Mouse (Mus musculus) skeletal muscle tissue, adult 2 months (tissue): ENCODE data around the gene Olfr466.

ENCODE experiments used
- DNase-seq: peaks from one replicate; pipeline ENCODE4 v3.0.0-alpha.2; 2012; ENCODE audit warnings: low read depth, low spot score

The Olfr466 gene

DNA sequence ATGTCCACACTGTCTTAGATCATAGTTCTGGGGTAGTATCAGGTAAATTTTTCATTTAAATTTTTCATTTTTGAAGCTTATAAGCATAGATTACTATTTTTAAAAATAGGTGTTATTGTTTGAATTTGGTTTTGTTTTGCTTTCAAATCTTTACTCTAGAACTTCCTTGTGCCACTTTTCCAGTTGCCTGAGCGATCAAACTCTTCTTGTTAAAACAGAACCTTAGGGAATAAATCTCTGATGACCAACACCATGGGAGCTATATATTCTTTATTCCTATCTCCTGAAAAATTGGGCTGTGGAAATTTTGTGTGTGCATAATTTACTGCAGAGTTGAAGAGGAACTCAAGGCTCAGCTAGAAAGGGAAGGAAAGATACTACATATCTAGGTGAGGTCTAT lies at the start of gene Olfr466:
TSS of gene Olfr466 (plus strand) at position 301 of the 400 bp plus-strand sequence.
- DNase-seq = no peak

DNA sequence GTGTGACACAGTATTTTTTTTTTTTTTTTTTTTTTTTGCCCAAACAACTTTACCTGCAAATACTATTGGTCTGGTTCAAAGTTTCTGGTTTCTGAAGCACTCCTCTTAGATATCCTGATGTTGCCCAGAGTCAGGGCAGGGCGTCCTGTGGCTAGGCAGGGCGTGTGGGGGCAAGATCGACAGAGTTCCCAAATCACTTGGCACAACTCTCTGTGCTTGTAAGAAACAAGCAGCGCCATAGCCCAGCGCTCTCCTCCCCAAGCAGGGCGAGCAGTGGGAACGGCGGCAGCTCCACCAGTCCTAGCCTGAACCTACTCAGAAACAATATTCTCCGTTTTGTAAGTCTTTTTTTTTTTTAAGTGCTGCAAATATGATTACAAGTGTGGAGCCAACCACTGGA lies 49.4 kb upstream of the Olfr466 start:
- no peak for DNase-seq

DNA sequence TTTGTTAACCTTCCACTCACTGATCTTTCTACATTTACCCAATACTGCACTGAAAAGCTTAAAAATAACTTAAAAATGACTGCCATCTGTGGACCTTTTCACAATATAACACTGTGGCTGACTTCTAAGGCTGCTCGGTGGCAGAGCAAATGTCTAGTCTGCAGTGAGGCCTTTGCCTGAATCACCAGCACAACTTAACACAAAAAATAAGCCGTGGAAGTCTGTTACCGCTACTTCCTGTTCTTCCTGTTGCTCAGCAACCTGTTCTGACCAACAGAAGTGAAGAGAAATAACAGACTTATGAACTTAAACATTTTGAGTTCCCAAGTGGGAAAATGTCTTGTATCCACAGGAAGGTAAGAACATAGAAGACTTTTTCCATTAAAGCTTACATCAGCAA lies 48.8 kb upstream of the Olfr466 start:
- DNase-seq = no peak

DNA sequence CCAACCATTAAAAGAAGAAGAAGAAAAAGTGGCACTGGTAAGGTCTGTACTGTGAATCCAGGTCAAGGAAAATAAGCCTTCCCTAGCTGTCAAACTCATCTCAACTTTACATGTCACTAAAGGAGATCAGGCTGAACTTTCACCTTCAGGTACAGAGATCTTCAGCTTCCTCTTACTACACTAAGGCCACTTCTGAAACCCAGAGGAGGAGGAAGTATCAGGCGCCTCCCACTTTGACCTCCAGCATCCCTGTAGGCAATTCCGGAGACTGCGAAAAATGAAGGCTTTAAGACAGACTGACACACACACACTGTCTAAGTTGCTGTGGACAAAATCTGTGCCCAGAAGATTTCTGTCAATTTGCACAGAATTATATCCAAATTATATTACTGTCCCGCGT lies 38.1 kb upstream of the Olfr466 start:
- DNase-seq = no peak

DNA sequence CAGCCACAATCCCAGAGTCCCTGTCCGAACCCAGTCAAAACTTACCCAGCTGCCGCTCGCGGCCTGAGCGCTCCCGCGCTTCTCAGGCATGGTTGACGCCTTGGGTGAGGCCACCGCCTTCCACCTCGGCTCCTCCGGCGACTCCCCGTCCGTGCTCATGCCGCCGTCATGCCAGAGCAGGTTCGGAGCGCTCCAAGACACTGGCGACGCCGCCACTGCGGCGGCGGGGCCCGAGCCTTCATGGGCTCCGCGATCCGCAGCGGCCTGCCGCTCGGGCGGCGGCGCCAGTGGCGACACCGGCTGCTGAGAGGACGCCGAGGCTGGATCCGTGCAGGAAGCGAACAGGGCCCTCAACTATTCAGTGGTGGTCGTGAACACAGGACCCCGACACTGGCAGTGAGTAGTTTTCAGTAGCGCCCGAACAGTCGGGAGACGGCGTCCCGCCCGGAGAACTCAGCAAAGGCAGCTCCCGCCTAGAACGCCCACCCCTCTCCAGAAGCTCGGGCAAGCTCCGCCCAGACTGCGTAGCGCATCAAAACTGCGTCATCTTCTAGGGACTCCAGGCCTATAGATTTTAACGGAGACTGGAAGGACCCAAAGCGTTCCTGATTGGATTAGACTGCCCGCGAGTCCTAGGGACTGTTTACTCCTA lies 37.5 kb upstream of the Olfr466 start, which contains the start of gene Mfsd14b:
TSS of gene Mfsd14b (minus strand) at position 517 of the 652 bp plus-strand sequence.
- DNase-seq = peak; percentile 78

DNA sequence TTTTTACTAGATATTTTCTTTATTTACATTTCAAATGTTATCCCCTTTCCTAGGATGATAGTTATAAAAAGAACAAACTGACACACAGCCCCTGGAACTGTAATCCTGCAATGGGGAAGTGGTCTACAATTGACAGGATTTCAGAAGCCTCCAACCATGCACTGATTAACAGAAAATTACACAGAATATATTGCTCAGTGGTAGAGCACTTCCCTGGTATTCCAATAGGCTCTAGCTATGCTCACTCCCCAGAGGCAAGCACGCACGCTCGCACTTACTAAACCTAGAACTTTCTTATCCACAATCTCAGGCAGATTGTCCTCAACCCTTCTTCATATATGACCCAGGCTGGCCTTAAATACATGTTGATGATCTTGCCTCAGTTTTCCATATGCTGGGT lies 36.8 kb upstream of the Olfr466 start:
- no peak for DNase-seq

DNA sequence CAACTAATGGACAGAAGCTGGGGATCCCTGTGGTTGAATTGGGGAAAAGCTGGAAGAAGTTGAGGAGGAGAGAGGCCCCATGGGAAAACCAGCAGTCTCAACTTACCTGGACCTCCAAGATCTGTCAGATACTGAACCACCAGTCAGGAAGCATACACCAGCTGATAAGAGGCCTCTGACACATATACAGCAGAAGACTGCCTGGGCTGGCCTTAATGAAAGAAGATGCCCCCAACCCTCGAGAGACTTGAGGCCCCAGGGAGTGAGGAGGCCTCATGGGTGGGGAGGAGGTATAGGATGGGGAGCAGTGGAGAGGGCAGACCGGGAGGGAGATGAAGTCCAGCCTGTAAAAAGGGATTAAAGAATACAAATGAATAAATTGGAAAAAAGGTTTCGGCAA lies 29.1 kb upstream of the Olfr466 start:
- DNase-seq = no peak

DNA sequence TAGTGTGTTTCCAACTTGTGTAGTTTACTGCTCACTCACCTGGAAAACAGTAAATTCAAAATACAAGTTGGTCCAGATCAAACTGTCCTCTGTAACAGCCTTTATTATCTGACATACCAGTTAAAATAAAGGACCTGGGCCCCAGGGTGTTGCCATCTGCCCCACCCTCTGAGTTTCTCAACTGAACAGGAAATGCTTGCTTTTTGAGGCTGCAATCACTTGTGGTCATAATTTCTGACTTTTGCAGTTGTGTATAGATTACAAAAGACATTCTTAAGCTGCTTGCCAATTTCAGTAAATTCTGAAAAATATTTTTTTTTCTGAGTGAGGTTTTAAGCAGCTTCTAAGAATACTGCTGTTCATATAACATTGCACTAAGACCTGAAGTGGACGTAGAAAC lies 27.9 kb upstream of the Olfr466 start:
- DNase-seq = no peak

DNA sequence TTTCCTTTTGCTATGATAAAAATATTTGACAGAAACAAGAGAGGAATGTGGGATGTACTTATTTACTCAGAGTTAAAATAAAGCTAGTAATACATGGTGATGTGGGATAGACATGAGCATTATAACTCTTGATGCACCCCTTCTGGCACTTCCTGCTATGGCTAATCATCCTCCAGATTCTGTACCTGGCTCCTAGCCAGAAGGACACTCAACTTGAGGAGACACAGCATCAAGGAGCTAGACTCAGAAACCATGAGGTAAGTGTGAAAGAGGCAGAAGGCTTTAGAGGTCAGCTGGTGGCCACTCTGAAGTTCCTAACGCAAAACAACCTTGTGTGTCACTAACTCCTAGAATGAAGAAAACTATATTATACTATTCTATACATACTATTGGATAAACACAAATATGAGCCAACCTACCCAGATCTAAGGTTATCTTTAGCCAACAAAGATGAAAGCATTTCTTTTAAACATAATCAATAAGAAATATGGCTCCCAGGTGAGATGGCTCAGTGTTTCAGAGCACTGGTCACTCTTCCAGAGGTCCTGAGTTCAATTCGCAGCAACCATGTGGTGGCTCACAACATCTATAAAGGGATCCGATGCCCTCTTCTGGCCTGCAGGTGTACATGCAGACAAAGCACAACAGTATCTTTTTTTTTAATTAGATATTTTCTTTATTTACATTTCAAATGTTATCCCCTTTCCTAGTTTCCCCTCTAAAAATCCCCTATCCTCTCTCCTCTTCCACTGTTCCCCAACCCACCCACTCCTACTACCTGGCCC lies 22.8 kb upstream of the Olfr466 start:
- DNase-seq = no peak

DNA sequence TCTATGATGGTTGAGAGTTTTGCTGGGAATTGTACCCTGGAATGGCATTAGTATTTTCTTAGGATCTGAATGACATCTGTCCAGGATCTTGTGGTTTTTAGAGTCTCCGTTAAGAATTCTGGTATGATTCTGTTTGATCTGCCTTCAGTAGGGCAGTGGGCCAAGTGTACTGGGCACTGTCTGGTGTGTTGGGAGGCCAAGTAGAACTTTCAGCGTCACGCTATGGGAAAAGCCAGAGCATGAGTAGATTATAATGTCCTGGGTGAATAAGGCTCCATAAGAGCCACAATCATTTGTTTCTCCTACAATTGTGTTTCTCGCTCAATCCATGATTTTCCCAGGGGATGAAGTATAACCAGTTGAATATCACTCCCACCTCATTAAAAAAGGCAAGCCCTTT lies 12.3 kb upstream of the Olfr466 start, which contains the start of gene Olfr465-ps1:
TSS of gene Olfr465-ps1 (plus strand) at position 301 of the 400 bp plus-strand sequence.
- no peak for DNase-seq

DNA sequence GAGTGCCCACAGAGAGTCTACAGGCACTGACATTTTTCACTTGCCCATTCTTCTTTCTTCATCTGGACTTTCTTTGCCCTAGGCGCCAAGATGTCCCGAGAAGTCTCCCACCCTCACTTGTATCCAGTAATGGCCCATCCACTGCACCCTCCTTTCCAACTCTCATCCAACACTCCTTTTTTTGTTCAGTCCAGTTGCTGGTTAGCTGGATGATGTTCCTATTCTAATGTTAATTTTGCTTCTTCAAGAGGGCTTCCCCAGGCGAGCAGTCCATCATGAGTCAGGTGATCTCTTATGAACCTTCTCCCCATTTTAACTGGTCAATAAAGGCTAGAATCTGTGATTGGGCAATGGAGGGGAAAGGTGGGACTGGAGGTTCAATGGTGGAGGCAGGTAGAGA lies 24.1 kb downstream of the Olfr466 start:
- DNase-seq = no peak

DNA sequence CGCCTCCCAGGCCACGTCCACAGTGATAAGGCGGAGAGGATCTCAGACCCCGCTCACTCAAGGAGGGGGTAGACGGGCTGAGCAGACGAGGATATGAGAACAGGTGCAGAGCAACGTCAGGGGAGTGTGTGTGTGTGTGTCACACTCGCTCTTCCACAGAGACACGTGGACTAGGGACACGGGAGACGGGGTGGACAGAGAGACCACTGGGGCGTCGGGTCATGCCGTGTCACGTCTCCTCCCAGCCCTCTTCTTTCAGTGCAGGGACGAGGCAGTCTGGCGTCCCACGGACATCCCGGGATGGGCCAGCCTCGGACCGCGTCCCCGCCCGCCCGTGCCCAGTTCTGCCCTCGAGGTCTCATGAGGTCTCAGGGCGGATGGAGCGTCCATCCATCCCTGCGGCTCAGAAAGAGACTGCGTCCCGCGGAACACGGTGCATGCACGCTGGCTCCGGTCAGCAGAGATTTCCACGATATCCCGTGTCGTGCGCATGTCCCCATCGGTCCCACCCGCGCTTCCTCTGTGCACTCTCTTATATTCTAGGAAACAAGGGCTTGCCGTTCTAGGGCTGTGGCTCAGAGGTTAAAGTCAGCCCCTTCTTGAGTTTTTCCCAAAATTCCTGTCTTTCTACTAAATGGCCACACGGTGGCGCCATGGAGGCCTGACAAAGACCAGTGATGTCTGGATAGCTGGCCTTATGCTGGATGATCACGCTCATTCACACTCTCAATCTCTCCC lies 25.9 kb downstream of the Olfr466 start:
- DNase-seq = peak; percentile 3

DNA sequence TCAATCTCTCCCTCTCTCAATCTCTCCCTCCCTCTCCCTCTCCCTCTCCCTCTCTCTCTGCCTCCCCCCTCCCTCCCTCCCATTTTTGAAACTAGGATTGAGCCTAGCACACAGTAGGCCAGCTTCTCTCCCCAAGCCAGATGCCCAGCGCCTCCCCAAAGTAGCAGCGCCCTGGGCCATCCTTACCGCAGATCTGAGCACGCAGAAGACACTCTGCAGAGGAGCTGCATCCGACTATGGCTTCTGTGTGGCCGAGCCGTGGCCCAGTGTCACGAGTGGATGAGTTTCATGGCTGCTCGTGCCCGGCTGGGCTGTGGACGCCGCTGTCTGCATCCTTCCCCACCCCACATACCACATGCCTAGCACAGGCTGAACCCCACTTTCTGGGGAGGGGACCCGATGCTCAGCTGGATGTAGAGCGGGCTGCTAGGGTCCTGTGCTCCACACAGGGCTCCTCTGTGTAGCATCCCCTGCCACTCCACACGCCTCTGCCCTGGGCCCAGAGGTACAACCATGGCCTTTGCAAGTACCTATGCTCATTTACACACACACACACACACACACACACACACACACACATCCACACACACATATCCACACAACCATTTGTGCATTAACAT lies 26.5 kb downstream of the Olfr466 start:
- no peak for DNase-seq

DNA sequence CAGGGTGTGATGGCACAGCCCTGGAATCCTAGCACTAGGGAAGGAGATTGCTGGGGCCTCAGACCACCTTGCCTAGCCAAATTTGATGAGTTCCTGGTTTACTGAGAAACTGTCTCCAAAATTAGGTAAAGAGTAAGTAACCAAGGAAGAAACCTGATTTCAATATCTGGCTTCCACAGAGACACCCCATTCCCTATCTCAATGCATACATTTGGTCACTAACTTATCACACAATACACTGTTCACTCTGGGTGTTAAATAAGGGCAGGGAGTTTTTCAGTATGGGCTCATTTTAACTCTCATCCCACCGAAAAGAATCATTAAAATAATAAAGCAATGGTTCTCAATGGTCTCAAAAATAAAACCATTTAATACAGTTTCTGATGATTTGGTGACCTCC lies 50.6 kb downstream of the Olfr466 start:
- no peak for DNase-seq
